Mouse (Mus musculus): Measurements from ENCODE around the gene Icam1.

- TF ChIP-seq CTCF (conservative IDR thresholded peaks at IDR 0.05; ENCODE audit: low read length) = no peak
- no peak for TF ChIP-seq NANOG (IDR thresholded peaks at IDR 0.05; ENCODE audit: borderline replicate concordance, low read length)
These were observed 18.7 kb upstream of the Icam1 start for GRCm38 (mm10) chr9:20997065-20997464.

Data from E14TG2a.4 (cell line).